Mouse (Mus musculus): ENCODE measurements around the gene Efna3.

The Efna3 gene

DNA sequence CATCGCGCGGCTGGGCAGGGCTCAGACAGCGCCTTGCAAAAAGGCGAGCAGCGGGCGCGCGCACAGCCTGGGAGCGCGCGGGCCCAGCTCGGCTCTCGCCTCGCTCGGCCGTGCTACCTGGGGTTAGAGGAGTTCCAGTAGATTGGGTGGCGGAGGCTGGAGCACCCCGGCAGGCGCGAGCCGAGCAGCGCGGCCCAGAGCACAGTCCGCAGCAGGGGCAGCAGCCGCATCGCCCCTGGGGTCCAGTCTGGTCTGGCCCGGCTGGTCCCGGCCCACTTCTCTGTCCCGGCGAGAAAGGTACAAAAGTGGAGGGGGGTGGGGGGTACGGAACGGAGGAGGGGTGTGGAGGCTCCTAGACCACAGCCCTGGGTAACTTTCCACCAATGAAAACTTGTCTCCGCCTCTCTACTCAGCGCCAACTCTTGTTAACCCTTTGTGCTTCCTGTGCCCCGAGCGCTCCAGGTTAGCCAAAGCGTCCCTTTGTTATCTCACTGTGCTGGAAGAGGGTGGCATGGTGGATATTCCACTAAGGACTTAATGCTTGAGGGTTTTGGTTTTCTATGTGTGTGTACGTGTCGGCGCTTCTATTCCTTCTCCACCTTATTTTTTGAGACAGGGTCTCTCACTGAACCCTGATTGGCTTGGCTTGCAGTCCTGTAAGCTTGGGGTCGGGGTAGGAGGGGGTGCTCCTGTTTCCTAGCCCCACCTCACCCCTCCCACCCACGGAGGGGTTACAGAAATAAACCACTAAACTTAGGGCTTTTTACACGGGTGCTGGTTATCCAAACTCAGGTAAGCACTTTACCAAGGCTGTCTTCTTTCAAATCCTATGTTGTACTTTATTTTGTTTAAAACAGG lies 15.2 kb upstream of the Efna3 start, which contains the start of gene Efna4:
Gene Efna4 (minus strand): TSS at position 308 of the 858 bp plus-strand sequence.
- DNase-seq (ENCODE audit: low spot score in 2 of 2): peak in 1 of 2 experiments; percentile 54

DNA sequence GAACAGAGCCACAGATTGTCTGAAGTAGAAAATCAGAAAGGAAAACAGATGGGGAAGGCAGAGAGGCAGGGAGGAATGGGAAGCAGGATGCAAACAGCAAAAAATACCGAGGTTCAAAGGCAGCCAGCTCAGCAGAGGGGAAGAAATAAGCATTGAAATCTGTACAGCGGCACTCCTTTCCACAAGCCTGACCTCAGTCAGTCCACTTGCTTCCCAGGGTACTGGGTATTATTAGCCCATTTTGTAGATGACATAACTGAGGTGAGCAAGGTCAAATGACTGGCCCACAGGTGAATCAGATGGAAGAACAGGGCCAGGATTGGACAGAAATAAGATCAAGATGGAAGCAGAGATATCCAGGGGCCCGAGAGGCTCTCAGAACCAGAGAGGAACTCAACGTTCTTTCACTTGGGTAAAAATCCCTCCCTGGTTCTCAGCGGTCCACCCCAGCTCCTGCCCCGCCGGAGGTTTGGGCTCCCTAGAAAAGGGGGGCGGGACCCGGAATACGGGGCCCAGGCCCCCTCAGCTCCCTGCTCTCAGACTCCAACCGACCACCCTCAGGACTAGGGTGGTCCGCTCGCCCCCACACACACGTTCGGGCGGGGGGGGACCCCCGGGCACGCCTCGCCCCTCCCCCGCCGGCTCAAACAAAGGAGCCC lies 14.4 kb upstream of the Efna3 start:
- no peak for DNase-seq (ENCODE audit: low spot score in 2 of 2)

DNA sequence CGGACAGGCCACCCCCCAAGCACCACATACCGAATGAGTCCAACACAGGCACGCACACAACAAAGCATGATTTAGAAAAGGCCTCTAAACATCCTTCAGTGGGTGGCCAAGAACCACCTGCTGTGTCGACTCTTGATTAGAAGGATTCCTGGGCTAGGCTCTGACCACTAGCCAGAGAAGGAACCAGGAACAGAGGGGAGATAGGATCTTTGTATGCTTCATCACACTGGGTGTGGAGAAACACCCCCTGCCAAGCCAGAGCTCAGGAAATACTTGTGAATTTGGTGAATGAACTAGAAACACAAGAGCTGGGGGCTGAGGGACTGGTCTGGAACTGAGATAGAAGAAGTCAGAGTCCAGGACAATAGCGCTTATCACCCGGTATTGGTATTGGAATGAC lies 13.8 kb upstream of the Efna3 start:
- DNase-seq (ENCODE audit: low spot score in 2 of 2): no peak

DNA sequence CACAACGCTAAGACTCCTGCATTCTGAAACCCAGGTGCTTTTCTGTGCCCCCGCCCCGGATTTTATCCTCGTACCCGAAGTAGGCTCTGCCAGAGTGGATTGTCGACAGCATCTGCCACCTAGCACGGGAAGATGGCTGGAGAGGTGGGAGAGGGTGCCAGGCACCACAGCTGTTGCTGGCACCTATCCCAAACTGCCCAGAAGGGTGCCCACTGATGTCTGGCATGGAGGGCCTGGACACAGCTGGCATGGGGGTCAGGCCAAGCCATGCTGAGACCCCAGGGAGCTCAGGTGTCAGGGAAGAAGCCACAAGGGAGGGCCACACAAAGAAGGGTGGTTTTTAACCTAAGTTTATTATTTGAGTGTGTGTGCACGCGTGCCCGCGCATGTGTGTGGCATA lies 10.3 kb upstream of the Efna3 start:
- DNase-seq (ENCODE audit: low spot score in 2 of 2): no peak

DNA sequence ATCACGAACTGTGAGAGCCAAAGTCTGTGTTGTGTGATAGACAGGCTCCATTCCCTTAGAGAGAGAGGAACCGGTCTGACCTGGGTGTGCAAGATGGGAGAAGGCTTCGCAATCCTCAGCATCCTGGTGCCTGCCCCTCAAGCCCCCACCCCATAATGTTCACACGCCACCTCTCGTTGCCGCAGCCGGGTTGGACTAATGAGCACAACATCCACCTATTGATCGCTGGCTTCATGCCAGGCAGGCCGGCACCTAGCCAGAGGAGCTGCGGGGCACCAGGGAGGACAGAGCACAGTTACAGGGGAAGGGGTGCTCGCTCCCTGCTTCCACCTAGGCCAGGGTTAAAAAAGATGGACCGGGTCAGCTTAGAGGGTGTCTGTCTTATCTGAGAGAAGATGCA lies 9.7 kb upstream of the Efna3 start:
- no peak for DNase-seq (ENCODE audit: low spot score in 2 of 2)

DNA sequence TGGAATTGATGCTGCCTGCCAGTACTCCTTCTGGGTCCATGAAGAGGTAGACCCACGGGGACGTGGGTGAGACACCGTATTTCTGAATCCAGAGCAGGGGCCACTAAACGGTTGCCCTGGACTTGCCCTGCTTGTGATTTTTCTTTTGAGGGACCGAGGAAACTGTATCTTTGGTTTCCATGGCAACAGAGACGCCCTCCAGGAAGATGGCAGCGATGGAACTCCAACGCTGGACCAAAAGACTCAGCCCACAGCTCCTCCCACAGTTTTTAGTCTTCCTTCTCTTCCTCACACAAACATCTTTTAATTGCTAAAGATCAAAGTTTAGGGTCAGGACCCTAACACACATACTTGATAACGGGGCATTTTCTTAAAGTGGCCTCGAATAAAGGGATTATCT lies 9.2 kb upstream of the Efna3 start:
- no peak for DNase-seq (ENCODE audit: low spot score in 2 of 2)

DNA sequence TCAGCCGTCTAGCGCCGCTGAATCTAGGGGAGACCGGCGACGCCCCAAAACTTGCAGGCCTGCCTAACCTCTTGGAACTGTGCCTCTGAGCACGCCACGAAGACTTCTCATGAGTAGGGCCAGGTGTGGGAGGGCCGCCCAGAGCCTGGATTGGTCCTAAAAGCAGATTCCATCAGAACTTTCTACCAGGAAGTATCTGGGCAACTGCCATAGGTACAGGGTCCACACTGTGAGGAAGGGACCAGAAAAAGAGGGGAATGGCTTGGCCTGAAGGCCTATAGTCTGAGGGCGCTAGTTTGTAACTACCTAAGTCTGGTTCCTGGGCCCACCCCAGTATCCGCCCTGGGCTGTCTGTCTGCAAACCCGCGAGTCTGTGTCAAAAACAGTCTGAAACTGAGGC lies 8.8 kb upstream of the Efna3 start:
- no peak for DNase-seq (ENCODE audit: low spot score in 2 of 2)

DNA sequence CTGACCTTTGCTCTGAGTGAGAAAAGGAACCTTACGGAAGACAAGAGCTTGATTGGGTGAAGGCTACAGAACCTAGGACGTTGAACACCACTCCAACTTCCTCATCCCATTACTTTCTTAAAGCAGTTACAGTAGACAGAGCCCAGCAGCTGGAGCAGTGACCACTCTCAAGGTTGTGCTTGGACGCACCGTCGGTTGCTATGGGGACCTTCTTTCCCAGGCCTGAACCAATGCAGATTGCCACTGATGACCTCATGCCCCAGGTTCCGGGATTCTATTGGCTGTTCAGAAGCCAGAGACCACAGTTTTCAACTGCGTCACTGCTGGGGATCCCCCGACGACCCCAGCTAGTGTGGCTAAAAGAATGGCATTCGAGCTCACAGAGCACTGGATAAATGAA lies 8.2 kb upstream of the Efna3 start:
- no peak for DNase-seq (ENCODE audit: low spot score in 2 of 2)

DNA sequence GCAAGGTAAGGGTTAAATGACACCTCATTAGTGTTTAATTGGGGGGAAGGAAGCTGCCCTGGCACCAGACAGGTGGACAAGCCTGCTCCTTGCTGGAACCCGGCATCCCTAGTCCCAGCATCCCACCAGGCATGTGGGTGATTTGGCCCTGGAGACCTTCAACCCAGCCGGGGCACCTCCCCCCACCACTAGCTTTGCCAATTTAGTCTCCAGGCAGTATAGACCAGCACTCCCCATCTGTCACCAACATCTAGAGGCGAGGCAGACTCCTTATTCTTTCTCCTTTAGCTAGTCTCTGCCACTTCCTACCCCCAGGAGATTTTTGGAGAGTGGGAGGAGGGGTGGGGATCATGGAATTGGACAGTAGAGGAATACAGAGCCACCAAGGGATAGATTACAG lies 7.6 kb upstream of the Efna3 start:
- DNase-seq (ENCODE audit: low spot score in 2 of 2): no peak

DNA sequence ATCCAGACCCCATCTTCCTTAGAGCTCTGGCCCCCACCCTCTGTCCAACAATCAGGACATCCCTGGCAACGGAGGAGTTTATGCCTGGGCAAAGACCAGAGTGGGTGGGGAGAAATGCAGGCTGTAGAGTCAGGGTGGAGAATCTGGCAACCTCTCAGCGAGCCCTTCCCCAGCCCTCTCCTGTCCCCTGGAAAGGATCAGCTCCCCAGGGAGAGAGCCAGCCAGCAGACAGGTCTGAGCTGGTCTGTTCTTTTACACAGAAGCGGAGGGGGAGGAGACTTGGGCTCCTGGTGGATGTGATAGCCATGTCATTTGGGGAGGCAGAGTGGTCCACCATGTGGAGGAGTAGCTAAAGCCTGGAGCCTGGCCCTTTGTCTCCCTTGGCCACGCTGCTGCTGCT lies 5.9 kb upstream of the Efna3 start:
- no peak for DNase-seq (ENCODE audit: low spot score in 2 of 2)

DNA sequence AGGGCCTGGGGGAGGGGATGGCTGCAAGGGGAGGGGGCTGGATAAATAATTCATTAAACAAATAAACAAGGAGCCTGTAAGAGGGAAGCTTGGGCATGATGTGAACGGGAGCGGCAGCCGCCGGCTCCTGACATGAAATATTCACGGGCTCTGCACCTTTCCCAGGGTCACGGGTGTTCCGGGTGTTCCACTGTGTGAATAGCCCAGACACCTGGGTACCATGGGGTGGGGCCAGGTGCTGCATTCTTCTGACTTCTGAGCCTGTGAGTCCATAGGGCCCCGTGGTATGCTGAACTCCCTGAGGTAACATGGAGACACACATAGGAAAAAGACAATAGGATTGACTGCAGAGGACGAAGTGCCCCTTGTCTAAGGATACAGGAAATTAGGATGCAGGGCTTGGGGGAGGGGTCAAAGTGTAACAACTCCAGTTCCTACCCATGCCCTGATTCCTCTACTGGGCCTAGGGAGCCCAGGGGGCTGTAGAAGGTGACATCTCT lies 4.7 kb upstream of the Efna3 start:
- no peak for DNase-seq (ENCODE audit: low spot score in 2 of 2)

DNA sequence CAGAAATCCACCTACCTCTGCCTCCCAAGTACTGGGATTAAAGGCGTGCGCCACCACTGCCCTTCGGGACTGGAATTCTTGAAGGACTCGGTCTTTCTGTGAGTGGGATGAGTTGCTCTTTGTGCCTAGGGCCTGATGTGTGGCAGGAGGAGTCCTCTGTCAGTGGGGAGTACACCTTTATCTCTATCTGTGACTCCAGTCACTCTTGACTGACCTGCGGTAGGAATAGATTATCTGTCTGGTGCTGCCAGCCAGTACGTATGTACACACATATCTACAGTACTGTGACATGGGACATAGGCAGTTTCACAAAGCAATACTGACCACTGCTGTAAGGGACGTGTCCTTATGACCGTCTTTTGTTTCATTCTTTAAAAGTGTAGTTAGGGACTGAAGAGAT lies 3.1 kb upstream of the Efna3 start:
- no peak for DNase-seq (ENCODE audit: low spot score in 2 of 2)

DNA sequence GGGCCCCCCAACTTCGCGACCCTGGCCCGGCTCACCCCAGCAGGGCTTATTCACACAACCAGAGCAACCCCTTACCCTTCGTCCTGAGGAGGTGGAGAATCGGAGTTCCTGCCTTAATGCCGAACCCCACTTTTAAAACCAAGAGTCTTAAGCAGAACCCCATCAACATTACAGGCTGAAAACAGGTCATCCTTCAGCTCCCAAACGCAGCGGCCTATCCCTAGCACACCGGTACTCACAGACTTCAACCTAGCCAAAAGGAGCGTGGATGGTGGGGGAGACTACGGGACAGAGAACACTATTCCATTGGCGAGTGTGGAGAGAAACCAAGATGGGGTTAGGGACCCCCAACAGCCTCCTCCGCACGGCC lies 649 bp downstream of the Efna3 start:
- no peak for DNase-seq (ENCODE audit: low spot score in 2 of 2)

DNA sequence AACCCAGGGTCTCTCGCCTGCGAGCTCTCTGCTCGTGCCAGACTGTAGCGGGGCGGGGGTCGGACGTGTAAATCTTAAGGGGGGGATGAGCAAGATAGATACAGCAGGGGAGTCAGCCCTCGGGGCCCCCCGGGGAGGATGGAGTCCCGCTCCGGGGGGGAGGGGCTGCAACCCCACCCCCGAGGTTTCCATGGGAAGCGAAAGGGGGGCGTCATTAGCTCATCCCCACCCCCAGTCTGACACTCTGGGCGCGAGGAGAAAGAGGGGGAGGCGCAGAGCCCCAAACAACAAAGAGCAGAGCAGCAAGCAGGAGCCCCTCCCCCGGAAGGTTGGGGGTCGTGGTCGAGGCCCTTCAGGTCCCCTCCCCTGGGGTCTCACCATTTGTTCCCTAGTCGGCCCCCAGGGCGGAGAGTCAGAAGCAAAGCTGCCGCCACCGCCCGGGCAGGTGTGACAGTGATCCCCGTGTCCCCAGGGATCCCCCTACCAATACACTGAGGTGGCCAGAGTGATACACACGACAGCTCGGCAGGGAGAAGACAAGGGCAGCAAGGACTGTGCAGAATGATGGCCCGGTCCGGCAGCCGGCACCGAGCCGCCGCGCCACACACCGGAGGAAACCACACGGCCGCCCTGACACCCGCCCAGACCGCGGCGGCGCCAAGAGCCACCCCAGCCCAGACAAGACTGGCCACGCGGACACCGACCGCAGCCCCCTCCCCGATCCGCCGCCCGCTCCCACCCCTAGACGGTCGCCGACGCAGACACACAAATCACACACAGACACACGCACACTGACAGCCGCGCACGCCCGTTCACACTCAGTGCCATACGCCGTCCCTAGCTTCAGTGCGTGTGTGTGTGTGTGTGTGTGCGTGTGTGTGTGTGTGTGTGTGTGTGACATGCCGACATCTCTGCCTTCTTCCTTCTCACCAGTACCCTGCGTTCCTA lies 1.3 kb downstream of the Efna3 start:
- DNase-seq (ENCODE audit: low spot score in 2 of 2): peak in 1 of 2 experiments; percentile 37

DNA sequence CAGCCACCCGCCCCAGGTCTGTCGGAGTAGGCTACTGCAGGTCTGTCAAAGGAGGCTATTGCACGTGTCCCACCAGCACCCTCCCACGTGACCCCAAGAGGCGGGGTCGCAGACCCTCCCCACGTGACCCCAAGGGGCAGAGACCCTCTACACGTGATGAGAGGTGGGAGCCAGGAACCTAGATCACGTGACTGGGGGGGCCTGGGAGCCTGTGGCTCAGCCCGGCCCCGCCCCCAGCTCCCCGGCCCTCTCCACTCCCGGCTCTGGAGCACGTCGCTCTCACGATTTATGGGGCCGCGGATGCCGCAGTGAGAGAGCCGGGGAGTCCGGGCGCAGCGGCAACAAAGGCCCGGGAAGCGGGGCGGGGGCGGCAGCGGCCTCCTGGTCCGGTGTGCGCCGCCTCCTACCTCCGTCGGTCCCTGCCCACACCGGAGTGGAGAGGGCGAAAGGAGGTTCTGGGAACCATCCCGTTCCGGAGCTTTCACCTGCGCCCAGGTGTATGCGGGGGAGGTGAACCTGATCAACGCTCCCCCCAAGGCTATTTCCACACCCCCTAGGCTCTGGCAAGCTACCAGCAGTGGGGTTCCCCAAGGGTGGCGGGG lies 2.1 kb downstream of the Efna3 start:
- DNase-seq (ENCODE audit: low spot score in 2 of 2): no peak

DNA sequence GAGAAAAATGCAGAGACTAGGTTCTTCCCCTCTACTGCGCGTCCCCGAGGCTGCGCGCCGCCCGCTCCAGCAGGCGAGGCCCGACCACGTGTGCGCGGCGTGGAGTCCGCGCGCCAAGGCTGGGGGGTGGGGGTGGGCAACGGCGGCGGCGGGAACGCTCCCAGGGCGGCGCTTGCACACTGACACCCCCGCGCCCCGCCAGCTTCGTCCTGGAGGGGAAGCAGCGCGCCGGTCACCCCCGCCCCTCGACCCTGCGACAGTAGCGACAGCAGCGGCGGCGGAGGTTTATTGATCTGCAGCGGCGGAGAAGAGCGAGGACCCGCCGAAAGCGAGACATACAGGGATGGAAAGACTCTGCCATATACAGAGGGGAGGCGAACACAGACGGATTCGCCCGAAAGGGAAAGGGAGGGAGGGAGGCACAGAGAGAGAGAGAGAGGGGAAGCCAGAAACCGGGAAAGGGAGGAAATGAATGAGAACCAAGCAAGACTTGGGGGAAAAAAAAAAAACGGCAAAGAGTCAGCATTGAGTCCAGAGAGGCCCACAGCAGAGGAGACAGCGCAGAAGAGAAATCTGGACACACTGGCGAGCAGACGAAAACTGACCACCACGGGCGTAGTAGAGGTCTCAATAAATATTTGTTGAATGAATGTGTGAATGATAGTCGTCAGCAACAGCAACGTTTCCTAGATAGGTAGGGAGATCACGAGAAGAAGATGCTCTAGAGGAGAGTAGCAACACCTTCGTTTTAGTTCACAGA lies 3.0 kb downstream of the Efna3 start:
- no peak for DNase-seq (ENCODE audit: low spot score in 2 of 2)

DNA sequence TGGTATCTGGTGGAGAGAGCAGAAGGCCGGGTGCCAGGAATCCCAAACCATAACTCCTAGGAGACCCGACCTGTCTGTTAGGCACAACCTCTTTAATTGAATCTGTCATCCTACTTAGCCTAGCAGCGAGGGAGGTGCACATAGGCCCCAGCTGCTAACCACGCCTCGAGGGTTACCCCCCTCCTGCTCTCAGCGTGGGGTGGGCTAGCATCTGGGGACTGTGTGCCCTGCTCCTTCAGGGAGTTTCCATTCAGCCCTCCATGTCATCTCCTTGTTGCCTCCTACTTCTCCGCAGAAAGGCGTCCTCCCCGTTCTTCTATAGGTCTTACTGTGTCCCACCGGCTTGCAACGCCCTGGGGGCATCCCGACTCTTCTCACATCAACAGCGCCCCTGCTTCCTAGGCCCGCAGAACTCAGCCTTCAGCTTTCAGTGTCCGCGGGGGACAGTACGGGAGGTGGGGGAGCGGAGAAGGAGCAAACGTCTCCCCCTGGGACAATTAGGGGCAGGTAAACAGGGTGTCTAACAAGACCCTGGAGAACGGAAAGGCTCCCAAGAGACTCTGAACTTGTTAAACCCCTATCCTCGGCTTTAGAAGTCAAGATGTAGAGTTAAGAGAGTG lies 3.7 kb downstream of the Efna3 start:
- no peak for DNase-seq (ENCODE audit: low spot score in 2 of 2)

DNA sequence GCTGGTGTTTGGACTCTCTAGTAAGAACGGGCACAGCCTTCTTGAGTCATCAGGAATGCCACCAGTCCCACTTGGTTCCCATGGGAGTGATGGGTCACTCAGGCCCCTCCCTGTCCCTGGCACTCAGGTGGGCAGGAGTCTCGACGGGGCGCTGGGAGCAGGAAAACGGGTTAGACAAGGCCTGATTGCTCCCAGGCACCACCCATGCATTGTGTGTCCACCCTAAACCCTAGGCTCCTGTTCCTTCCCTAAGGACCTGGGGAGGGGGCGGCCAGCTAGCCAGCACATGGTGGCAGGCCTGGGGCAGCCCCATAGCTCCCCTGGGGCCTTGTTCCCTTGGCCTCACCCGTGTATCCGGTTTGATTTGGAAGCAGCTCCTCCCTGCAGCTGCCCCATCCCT lies 4.4 kb downstream of the Efna3 start:
- DNase-seq (ENCODE audit: low spot score in 2 of 2): no peak

DNA sequence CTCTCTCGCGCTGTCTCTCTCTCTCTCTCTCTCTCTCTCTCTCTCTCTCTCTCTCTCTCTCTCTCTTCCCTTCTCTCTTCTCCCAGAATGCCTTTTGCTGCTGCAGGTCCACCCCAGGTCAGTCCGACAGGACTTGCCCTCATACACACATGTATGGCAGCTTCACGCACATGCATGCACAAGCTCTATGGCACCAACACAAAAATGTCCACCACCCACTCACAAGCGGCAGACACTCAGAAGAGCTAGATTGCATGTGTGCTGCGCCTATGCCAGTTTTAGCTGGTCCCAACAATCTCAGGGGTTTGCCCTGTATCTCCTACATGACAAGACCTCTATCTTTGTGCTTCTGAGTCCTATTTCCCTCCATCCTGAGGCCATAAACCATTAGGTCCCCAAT lies 5.5 kb downstream of the Efna3 start:
- no peak for DNase-seq (ENCODE audit: low spot score in 2 of 2)

DNA sequence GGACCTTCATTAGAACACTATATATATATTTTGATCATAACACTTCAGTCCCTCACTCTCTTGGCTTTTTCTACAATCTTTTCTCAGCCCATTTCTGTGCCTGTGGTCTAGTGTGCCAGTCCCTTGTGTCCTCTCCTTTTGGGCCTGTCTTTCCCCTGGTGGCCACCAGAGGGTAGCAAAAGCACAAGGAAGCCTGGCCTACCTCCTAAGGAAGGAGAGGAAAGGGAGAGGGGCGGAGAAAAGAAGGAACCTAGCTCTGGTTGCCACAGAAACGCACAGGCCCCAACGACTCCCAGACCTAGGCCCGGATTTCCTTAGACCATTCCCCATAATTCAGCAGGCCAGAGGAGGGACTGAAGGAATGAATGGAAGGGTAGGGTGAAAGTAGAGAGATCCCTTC lies 5.9 kb downstream of the Efna3 start:
- peak; percentile 68 to 80 for DNase-seq (ENCODE audit: low spot score in 2 of 2)
